Mouse (Mus musculus) spleen, postnatal 0 days (tissue): ENCODE results near the gene 2410141K09Rik. TPM values are rescaled to one million over a fixed set of nuclear protein-coding genes. Genes with fewer than 3 reads are reported as not detected.

Experiments used
- polyA plus RNA-seq: library from polyadenylated mRNA; unstranded; fragments of >200 nt; fragmentation: Nextera tagmentation; extraction: Ambion mirVana; gene quantifications from 2 replicates; pipeline ENCODE4 v1.2.1, GENCODE M21; 2015

Gene 2410141K09Rik
- not detected in 2 replicates for polyA plus RNA-seq

GRCm38 (mm10) chr13:66441018-66441417 is at the start of gene 2410141K09Rik:
Gene 2410141K09Rik, minus strand, starts transcription at chr13:66441118.

Other genes starting within 250 kb of the 2410141K09Rik start
- gene Gm10772, start 213.5 kb downstream of the 2410141K09Rik start, polyA plus RNA-seq = not detected in 2 replicates